Mouse (Mus musculus): ENCODE measurements around the gene Tut7.

DNA sequence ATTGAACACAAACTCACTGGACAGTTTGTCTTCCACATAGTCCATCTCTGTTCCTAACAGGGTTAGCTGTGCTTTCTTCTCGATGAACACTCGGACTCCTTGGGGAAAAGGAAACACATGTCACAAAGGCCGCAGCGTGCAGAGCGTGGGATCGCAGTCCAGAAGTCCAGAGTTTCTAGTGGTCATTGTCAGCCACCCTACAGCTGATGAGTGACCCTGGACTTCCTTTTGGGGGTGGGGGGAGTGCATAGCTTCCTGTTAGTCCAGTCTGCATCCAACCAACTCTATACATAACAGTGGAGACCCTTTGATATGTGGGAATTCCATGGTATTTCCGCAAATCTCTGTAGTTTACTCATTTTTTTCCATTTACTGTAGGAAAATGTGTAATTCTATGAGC, 66.0 kb downstream of the Tut7 start:
- TF ChIP-seq CTCF (conservative IDR thresholded peaks at IDR 0.05; ENCODE audit: low read length): no peak
- TF ChIP-seq POU5F1 (IDR thresholded peaks at IDR 0.05; ENCODE audit: borderline replicate concordance, low read length): no peak
- TF ChIP-seq NANOG (IDR thresholded peaks at IDR 0.05; ENCODE audit: borderline replicate concordance, low read length): no peak
